Mouse (Mus musculus) liver, embryonic 14.5 days (tissue): ENCODE results near the gene Lztfl1. TPM values are rescaled to one million over a fixed set of nuclear protein-coding genes. Genes with fewer than 3 reads are reported as not detected.

Experiments used
- ATAC-seq: fragments of 200-750 bp; cut with Nextera tagmentation; 2 replicates; pipeline ENCODE4 v1.8.0; 2017; ENCODE audit warnings: moderate number of reproducible peaks, mild to moderate bottlenecking, moderate library complexity; ENCODE audit not compliant: insufficient read depth
- DNase-seq, 3 experiments: peaks; one replicate each; pipeline ENCODE4 v3.0.0-alpha.2; 2012 to 2013; ENCODE audit warnings: low read depth in 3 of 3, low spot score in 3 of 3
- H3K27ac ChIP-seq: fragments of 300-500 bp; sonication (generic); 2 replicates; pipeline ENCODE4 v1.5.1; 2014; ENCODE audit warnings: moderate library complexity, mild to moderate bottlenecking, control low read depth, inconsistent platforms
- H3K27me3 ChIP-seq: fragments of 300-500 bp; sonication (generic); 2 replicates; pipeline ENCODE4 v1.6.1; 2014; ENCODE audit warnings: mild to moderate bottlenecking, low read length, moderate library complexity; ENCODE audit not compliant: control insufficient read depth, insufficient read depth
- H3K36me3 ChIP-seq: fragments of 300-500 bp; sonication (generic); replicated peaks from 2 replicates; pipeline ENCODE4 v1.6.1; 2014; ENCODE audit warnings: low read depth; ENCODE audit not compliant: control insufficient read depth, insufficient read depth
- H3K4me1 ChIP-seq, 2 experiments: fragments of 200-500 bp in 1 of 2; fragments of 300-500 bp in 1 of 2; sonication (generic) in 1 of 2; replicated peaks; 2 replicates each; pipeline ENCODE4 v1.6.1; 2012 to 2014; ENCODE audit warnings: antibody characterized with exemption in 1 of 2, inconsistent platforms in 1 of 2, low read length in 1 of 2; ENCODE audit not compliant: control insufficient read depth in 2 of 2, insufficient read depth in 2 of 2
- H3K4me2 ChIP-seq: fragments of 300-500 bp; sonication (generic); 2 replicates; pipeline ENCODE4 v1.6.1; 2014; ENCODE audit warnings: low read depth, mild to moderate bottlenecking, control low read depth, moderate library complexity
- H3K4me3 ChIP-seq, 2 experiments: fragments of 200-500 bp in 1 of 2; fragments of 300-500 bp in 1 of 2; sonication (generic) in 1 of 2; 2 replicates each; pipeline ENCODE4 v1.5.1; 2012 to 2014; ENCODE audit warnings: low read depth in 2 of 2, low read length in 2 of 2, mild to moderate bottlenecking in 2 of 2, control low read depth in 1 of 2, inconsistent platforms in 1 of 2, moderate library complexity in 1 of 2; ENCODE audit not compliant: insufficient read depth in 1 of 2
- H3K9ac ChIP-seq: fragments of 300-500 bp; sonication (generic); replicated peaks from 2 replicates; pipeline ENCODE4 v1.6.1; 2014; ENCODE audit warnings: mild to moderate bottlenecking, control low read depth, moderate library complexity
- H3K9me3 ChIP-seq: fragments of 300-500 bp; sonication (generic); 2 replicates; pipeline ENCODE4 v1.6.1; 2016; ENCODE audit warnings: low read length, mixed read lengths; ENCODE audit not compliant: control insufficient read depth
- CTCF ChIP-seq: IDR thresholded peaks from 2 replicates; pipeline ENCODE4 v1.5.1; 2016; ENCODE audit warnings: antibody characterized with exemption, low read depth, control low read depth
- EP300 ChIP-seq: IDR thresholded peaks from 2 replicates; pipeline ENCODE4 v1.6.1; 2016; ENCODE audit warnings: antibody characterized with exemption, low read depth
- WGBS: fragments of 180-500 bp; shearing (Covaris S2); extraction: QIAGEN DNeasy Blood & Tissue Kit; methylation state at CpG from one replicate; pipeline ENCODE4 v1.1.7; 2014; ENCODE audit not compliant: insufficient replicate concordance; 5-methylcytosine and 5-hydroxymethylcytosine counted together
- polyA plus RNA-seq, 2 experiments: library from polyadenylated mRNA; depleted of rRNA in 1 of 2; stranded (reverse) in 1 of 2; unstranded in 1 of 2; fragments of >200 nt; fragmentation: Nextera tagmentation in 1 of 2; extraction: Ambion mirVana in 1 of 2; gene quantifications; 2 replicates each; pipeline versions ENCODE4 v1.2.1 to v1.2.3; 2012 to 2014

The Lztfl1 gene
- polyA plus RNA-seq, 2 experiments = 5.2 to 26.0 TPM

DNA sequence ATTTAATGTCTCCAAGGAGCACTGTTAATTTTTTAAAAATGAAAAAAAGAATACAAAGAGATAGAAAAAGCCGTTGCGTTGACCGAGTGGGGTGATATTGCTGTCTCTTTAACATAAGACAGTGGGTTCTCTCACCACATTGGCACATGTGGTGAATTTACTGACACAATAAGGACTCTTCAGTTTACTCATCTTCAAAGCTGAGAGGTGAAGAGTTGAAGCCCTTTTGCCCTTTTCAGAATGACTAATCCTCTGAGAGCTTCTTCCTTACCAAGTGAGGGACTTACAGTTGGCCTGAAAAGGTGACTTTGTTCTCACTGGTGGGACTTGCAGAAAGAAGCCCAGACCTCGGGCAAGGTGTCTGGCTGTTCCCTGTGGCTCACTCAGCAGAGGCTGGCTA, 23.3 kb upstream of the Lztfl1 start:
- TF ChIP-seq EP300 (no peak), CTCF (no peak)

DNA sequence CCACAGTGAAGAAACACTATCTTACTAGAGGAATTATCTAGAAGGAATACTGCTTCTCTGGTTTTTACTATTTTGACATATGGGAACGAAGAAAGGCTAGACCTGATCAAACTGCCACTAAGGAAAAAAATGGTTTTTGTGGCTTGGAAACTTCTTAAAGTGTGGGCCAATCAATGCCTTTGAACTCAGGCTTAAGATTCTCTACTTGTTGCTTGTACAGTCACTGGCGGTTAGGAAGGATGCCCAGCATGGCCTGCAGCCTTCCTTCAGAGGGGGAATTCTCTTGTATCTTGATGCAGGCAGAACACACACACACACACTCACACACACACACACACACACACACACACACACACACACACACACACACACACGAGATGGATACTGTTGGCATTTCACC, 16.6 kb upstream of the Lztfl1 start:
- Histone ChIP-seq H3K27ac (no peak overlapping the region), H3K9me3 (no peaks in the 10 kb centered on the region), H3K4me1 (no peaks in the 10 kb centered on the region), H3K4me3 (no peak overlapping the region), H3K36me3 (no peaks in the 10 kb centered on the region), H3K27me3 (no peaks in the 10 kb centered on the region), H3K4me2 (no peak overlapping the region), H3K9ac (no peak overlapping the region)
- no peak for ATAC-seq
- WGBS = 38% methylated on average over 3 of the region's 3 CpGs
- DNase-seq = no peak
- no peak for TF ChIP-seq CTCF
- TF ChIP-seq EP300 = no peak

More for the DNA sequence above, 23.3 kb upstream of the Lztfl1 start:
- no peak for DNase-seq
- H3K9ac ChIP-seq = no peak overlapping the region
- H3K4me3 ChIP-seq = no peak overlapping the region
- H3K27me3 ChIP-seq = no peaks in the 10 kb centered on the region
- no peak for ATAC-seq
- no peaks in the 10 kb centered on the region for H3K4me1 ChIP-seq
- no peaks in the 10 kb centered on the region for H3K36me3 ChIP-seq
- no peak overlapping the region for H3K27ac ChIP-seq
- no peak overlapping the region for H3K4me2 ChIP-seq
- no peaks in the 10 kb centered on the region for H3K9me3 ChIP-seq
- 70% methylated on average over 4 of the region's 4 CpGs for WGBS

DNA sequence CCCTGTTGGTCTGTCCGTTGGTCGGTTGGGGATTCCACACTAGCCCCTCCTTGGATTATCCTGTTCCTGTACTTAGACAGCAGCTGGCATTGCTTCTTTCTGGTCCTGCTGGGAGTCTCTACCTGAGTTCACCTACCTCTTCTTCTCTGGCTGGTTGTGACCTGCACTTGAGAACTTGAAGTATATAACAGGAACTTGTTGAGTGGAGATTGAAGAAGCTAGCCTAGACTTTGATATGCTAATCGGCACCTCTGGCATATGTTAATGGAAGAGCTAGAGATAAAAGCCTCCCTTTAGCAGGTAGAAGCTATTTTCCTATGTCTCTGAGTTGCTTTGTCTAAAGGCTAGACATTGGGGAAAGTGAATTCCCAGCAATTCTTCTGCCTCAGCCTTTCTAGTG, 13.8 kb upstream of the Lztfl1 start:
- 48% methylated on average over 3 of the region's 3 CpGs for WGBS
- Histone ChIP-seq H3K27ac (no peak overlapping the region), H3K36me3 (no peaks in the 10 kb centered on the region), H3K9ac (no peak overlapping the region), H3K27me3 (no peaks in the 10 kb centered on the region), H3K4me3 (no peak overlapping the region), H3K4me1 (no peaks in the 10 kb centered on the region), H3K9me3 (no peaks in the 10 kb centered on the region), H3K4me2 (no peak overlapping the region)
- no peak for TF ChIP-seq CTCF
- no peak for TF ChIP-seq EP300
- no peak for ATAC-seq
- DNase-seq = no peak

DNA sequence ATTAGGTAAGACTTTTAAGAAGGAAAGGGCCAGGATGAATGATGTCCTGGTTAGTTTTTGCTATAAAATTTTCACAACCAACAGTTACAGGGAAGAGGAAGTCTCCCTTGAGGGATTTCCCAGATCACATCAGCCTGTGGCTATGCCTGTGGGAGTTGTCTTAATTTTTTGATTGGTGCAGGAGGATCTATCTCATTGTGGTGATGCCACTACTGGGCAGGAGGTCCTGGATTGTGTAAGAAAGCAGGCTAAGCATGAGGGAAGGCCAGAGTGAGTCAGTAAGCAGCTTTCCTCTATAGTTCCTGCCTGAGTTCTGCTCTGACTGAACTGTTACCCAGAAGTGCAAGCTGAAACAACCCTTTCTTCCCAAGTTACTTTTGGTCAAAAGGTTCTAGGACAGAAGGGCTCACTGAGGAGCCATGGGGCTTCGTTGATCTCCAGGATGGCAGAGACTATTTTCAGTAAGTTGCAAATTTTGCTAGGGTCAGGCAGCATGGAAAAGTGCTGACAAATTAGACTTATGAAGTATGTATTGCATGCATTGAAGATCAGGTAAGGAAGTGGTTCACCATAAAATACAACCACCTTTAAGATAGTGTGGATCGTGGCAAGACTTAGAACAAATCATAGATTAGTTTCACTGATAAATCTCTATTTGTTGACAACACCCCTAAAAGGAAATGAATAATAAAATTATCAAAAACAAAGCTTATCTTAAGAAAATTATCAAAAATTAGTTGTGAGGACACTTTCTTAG, 5.4 kb upstream of the Lztfl1 start:
- Histone ChIP-seq H3K4me1 (peaks cover 0 to 1% of the 10 kb centered on the region in 2 experiments; a peak in 3 of 4 replicates), H3K27me3 (peaks cover 3% of the 10 kb centered on the region; the same call in 1 of the 2 replicates), H3K36me3 (no peaks in the 10 kb centered on the region), H3K9ac (no peak overlapping the region), H3K4me2 (no peak overlapping the region), H3K4me3 (no peak overlapping the region), H3K9me3 (no peaks in the 10 kb centered on the region), H3K27ac (no peak overlapping the region)
- no peak for ATAC-seq
- 49% methylated on average over 2 of the region's 2 CpGs for WGBS
- DNase-seq = no peak
- TF ChIP-seq CTCF (no peak), EP300 (no peak)

DNA sequence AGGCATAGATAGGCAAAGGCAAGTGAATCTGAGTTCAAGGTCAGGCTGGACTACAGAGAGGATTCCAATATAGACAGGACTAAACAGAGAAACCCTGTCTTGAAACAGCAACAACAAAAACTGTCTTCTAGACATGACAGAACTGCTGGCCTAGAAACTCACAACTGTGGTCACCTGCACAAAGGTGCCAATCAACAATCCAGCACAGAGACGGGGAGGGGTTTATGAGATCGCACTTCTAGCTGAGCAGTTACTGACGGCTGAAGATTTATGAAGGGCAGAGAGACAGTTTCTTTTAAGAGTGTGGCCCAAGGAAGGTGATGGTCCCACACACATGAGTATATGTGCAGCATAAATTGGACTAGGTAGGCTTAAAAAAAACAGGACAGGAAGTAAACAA, 1.2 kb downstream of the Lztfl1 start:
- peak overlapping the region; percentile 51 for H3K9ac ChIP-seq
- DNase-seq (peak in 1 of 3 experiments; percentile 23), ATAC-seq (no peak)
- peaks cover 5 to 9% of the 10 kb centered on the region in 2 experiments for H3K4me1 ChIP-seq
- H3K4me3 ChIP-seq = peak overlapping the region in 1 of 2 experiments; percentile 14; a peak in 2 of 4 replicates
- no peaks in the 10 kb centered on the region for H3K9me3 ChIP-seq
- peak overlapping the region; percentile 92 for H3K4me2 ChIP-seq
- WGBS = 54% methylated on average over 3 of the region's 3 CpGs
- H3K27me3 ChIP-seq = 0 out of 2 replicates have a peak, but pooled peaks cover 3% of the 10 kb centered on the region
- H3K36me3 ChIP-seq = peaks cover 4% of the 10 kb centered on the region
- no peak overlapping the region for H3K27ac ChIP-seq
- TF ChIP-seq EP300 (no peak), CTCF (no peak)
